Mouse (Mus musculus): ENCODE data around the gene Arl16.

The Arl16 gene

DNA sequence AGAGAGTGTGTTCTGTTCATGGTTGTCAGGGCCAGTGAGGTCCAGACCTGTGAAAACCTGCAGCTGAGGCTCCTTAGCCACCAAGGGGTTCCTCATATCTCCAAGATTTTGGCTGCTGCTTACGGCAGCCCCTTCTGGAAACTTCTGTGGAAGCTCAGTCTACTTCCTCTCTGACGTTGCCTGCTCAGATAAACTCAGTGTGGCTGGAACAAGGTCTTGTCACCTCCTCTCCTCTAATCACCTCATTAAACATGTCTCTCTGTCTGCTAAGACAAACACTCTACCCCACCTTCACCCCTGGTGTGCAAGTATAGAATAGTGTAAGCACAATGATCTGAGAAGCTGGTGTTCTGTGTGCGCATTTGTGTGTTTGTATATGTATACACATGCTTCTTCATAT, 21.9 kb downstream of the Arl16 start:
- DNase-seq (ENCODE audit: low spot score in 2 of 2): no peak

DNA sequence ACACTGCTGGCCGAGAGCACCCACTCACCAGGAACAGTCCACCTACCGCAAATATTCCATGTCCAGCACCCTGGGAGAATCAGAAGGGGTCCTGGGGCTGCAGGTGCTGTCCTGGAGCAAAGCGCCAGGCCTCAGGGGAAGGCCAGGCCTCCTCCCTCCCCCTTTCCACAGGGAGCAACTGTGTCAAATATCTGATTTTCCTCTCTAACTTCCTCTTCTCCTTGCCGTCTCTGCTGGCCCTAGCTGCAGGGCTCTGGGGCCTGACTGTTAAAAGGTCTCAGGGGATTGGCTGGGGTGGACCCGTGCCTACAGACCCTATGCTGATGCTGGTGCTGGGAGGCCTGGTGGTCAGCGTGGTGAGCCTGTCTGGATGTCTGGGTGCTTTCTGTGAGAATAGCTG, 23.3 kb downstream of the Arl16 start:
- DNase-seq (ENCODE audit: low spot score in 2 of 2): no peak

DNA sequence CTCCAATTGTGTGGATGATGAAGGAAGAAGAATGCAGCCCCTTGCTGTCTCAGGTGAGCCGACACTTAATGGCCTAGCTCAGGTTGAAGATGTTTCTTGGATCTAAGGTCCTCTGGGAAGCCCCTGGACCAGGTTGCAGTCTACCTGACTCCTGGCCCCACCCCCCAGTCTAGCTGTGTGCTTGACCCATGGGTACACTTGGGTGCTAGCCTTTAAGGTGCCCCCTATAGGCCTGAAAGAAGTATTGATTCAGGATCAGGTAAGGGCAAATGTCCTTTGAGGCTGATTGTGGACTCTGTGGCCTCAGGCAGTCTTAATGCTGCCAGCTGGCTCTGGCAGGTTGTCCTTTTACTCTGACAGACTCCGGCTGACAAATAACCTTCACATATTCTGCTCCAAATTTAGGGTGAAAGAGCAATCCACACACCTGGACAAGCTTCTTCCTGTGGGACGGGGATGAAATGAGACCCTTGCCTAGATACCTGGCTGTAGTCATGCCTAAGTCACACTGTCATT, 24.6 kb downstream of the Arl16 start:
- no peak for DNase-seq (ENCODE audit: low spot score in 2 of 2)

DNA sequence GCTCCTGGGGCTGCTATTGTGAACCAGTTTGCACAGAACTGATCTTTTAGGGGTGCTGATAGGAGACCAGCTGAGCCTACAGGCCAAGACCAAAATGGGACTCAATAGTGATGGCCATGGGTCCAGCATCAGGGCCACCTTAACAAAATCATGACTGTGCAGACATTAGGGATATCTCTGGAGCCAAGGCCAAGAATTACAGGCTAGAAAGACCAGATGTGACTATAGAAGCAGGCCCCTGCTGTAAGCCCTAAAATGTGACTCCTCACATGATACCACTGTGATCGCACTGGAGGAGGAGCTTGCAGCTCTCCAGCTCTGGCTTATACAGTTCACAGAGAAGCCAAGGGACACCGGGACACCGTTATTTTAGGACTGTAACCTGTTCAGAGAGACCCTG, 25.1 kb downstream of the Arl16 start, which contains the start of gene Tspan10:
Tspan10 (plus strand) TSS at position 301 of the 400 bp plus-strand sequence.
- DNase-seq (ENCODE audit: low spot score in 2 of 2): no peak

DNA sequence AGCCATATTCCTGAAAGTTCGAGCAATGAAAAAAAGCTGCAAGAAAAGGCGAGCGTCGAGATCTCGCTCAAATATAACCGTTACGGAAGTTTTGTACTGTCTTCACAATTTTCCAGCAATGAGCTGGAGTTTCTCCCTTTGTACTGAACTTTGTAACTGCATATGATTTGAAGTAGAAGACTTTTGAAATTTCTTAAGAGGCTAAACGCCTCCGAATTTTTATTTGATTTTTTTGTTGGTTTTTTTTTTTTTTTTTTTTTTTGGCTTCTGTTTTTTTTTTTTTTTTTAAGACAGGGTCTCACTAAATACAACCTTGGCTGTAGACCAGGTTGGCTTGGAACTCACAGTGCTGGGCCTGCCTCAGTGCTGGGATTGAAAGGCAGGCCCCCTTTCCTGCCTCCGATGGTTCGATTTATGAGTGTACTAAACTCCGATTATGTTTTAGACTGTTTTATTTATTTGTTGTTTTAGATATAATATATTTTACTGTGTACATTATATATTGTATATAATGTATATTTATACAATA, 29.5 kb downstream of the Arl16 start:
- no peak for DNase-seq (ENCODE audit: low spot score in 2 of 2)

DNA sequence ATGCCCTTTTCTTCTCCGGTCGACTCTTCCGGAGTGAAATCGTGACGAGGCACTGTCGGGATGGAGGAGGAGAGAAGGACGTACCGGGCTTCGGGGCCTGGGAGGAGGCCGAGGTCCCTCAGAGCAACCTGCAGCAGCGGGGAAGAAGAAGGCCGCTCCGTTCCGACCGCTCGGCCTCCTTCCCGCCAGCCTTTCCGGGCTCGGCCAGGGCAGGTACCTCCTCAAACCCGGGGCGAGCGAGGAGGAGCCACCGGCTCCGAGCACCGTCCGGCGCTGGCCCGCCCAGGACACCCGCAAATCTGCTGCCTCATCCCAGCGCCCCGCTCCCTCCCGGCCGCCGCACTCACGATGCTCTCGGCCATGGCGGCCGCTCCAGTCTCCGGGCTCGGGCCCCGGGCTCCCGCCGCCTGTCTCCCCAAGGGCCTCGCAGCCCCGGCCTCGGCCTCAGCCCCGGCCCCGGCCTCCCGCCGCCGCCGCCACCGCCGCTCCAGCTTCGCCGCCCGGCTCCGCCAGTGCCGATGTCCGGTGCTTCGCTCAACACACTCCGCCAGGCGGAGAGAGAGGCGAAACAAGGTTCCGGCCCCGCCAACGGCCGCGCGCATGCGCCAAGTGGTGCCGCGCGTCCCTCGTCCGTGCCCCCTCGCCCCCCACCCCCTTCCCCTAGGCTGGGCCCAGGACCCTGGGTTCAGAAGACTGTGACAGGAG, 30.1 kb downstream of the Arl16 start, which contains the start of gene Nploc4:
Nploc4 (minus strand) TSS at position 557 of the 705 bp plus-strand sequence.
- DNase-seq (ENCODE audit: low spot score in 2 of 2): peak; percentile 70 to 78

DNA sequence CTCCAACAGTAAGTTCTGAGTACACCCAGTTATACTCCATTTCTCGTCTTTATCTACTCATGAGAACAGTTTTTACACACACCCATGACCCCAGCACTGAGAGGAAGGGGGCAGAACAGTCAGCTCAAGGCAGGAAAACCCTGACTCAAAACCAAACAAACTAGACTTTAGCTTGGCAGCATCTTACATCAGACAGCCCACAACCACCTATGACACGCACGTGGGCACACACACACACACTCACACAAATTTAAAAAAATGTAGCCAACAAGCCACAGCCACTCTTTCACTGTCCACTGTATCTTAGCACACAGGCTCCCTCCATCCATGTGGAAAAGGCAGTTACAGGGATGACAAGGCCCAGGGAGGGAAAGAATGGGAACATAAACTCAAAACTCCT, 40.7 kb downstream of the Arl16 start:
- no peak for DNase-seq (ENCODE audit: low spot score in 2 of 2)

DNA sequence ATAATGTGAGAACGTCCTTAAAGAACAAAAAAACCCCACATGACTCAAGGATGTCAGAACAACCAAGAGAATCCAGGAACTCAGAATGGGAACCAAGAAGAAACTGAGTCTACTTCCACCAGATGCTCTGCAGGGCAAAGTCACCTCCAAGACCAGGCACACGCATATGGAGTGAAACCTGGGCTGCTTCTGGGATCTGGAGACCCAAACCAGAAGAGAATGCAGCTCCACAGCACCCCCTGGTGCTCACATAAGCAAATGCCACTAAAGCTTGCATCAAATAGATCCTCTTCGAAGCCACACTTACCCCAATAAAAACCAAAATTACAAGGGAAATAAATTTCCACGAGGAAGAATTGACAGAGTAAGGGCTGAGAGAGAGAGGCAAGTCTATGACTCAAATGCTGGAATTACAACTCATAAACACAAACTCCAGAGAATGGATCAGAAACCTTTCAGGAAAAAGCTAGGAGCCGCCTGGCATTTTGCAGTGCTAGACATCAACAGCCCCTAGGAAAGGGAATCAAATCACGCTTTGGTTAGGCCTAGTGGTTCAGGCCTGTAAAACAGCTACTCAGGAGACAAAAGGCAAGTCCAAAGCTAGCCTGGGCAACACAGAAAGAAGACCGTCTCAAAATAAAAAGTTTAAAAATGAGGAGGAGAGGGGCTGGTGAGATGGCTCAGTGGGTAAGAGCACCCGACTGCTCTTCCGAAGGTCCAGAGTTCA, 43.7 kb downstream of the Arl16 start:
- DNase-seq (ENCODE audit: low spot score in 2 of 2): peak; percentile 33

DNA sequence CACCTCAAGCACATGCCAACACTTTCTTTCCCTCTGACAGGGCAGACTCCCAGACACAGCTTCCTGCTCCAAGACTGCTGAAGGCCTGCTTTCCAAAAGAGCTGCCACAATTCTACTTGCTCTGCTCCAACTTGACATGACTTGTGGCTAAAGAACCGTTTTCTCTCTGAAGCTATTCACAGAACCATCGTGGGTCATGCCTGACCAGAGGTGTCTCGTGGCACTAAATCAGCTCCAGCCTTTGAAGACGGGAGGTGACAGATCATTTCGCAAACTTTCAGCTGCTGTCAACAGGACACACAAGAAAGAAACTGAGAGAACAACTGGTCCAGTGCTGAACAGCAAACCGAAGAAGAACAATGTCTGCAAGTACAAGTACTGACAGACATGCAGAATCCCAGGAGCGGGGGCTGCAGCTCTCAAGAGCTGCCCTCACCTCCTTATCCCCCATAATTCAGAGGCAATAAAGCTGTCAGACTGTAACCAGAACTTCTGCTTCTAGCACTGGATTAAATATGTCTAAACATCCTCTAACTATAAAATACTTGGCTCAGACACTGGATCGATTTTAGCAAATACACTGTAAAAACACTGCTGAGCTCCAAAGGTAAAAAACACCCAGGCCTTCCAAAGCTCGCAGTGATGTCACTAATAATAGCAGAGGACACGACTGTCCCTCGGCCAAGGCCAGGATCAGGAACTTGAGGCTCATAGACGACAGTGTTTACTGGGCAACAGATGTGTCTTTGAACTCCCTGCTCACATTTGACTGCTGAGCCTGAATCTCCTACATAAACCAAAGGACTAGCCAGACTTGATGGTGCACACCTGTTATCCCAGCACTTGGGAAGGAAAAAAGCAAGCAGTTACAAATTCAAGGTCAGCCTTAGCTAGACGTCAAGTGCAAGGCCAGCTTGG, 44.5 kb downstream of the Arl16 start:
- no peak for DNase-seq (ENCODE audit: low spot score in 2 of 2)

DNA sequence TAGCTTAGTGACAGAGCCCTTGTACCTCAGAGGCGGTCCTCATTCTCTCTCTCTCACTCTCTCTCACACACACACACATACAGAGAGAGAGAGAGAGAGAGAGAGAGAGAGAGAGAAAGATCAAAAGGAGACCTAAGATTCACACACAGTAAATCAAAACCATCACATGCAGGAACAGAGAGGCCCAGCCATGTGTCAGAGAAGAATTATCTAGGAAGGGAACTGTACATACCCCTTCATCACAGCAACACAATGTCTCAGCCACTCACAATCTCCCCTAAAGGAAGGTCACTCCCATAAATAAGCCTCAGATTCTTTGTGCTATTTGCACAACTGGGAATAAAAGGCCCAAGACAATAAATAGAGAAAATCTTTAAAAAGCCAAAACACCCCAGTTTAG, 48.8 kb downstream of the Arl16 start:
- no peak for DNase-seq (ENCODE audit: low spot score in 2 of 2)

DNA sequence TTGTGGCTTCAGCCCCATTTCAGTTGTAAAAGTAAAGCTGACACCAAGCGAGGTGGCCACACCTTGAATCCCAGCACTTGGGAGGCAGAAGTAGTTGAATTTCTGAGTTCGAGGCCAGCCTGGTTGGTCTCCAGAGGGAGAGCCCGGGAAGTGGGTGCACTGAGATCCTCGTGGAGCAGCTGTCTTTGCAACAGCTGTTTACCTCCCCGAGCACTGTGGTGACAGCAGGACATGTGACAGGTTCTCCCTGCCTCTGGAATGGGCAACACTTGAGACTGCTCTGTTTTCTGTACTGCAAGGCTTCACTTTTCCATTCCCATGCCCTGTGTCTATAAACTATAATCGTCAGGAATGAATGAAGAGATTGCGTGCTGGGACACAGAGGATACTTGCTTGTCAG, 49.6 kb downstream of the Arl16 start:
- no peak for DNase-seq (ENCODE audit: low spot score in 2 of 2)
